Mouse (Mus musculus) layer of hippocampus, adult 11-12 months (tissue): ENCODE data around the gene Psenen.

ENCODE experiments used
- DNase-seq: peaks from one replicate; pipeline ENCODE4 v3.0.0; 2022; ENCODE audit warnings: low spot score

The Psenen gene

DNA sequence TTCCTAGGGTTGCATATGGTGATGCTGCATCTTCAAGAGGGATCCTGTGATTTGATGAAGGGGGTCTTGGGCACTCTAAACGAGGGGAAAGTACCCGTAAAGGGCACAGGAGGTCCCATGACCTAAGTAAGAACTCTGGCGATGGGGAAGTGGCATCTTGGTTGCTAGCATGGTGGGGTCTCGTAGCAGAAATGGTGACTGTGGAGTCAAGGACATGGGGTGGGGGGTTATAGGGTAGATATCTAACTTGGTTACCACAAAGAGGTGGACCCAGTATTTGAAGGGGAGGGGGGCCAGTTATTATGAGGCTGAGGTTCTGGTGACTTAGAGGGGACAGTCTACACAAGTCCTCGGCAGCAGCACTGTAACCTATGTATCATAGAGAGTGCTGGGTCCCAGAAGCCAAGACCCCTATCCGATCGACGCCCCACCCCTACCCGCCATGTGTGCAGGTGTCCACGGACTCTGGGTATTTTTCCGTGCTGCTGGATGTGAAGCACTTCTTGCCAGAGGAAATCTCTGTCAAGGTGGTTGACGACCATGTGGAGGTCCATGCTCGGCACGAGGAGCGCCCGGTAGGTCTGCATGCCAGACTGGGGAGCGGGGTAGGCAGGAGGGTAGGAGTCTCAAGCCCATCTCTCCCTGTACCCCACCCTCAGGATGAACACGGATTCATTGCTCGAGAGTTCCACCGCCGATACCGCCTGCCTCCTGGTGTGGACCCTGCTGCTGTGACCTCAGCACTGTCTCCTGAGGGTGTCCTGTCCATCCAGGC is 9.4 kb downstream of the Psenen start:
- no peak for DNase-seq

DNA sequence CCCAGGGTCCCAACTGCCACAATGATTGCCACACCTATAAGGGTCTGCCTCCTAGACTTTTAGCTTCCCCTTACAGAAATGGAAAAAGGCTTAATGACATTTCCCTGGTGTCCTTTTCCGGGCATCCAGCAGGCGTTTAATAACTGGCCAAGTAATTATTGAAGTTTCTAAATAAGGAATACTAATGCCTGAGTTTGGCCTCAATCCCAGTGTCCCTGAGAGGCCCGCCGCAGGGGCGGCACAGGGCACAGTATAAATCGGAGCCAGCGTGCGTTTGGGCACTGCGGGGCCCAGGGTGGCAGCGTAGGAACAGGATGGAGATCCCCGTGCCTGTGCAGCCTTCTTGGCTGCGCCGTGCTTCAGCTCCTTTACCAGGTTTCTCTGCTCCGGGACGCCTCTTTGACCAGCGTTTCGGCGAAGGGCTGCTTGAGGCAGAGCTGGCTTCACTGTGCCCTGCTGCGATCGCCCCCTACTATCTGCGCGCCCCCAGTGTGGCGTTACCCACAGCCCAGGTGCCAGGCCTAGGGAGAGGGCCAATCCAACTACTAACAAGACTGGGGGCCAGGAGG is 10.3 kb downstream of the Psenen start:
- DNase-seq, result no peak

DNA sequence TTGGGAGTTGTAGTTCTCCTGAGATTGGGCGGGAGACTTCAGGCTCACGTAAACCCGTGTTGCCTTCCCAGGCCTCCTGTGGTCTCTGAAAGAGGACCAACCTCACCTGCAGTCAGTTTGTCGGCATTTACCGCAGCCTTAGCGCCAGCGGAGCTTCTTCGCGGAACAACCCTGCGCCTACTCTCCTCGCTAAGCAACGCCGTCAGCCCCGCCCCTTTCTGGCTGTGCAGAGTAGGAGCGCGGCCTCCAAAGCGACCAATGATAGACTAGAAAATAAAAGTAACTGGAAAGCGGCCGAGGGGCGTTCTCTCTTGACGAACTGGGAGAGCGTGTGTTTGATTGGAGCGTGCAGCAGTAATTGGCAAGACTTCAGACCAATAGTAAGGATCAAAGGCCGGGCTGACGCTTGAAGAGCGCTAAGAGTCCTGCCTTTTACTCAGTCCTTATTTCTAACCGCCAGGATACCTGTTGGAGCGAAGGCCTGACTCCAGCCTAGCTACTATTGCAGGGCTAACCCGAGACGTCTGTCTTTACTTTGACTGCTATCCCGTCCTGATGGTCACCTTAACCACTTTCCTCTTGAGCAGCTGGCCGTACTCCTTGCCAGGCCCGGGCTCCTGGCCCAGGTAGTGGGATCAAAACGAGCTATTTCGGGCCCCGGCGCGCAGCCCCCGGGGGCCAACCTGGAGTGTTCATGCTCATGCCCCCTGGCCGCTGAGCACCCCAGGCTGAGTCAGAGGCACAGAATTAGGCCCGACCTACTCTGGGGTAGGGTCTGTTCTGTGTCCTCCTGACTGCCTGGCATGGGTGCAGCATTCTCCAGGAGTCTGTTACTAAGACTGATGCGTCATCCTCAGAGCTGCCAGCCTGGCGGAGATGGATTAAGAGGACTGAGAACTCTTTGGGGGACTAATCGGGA is 11.1 kb downstream of the Psenen start, which contains the start of the genes Hspb6 and Proser3:
TSS of gene Hspb6 (plus strand) at position 77 of the 919 bp plus-strand sequence.
TSS of gene Proser3 (minus strand) at position 198 of the 919 bp plus-strand sequence.
- peak; percentile 99 for DNase-seq

DNA sequence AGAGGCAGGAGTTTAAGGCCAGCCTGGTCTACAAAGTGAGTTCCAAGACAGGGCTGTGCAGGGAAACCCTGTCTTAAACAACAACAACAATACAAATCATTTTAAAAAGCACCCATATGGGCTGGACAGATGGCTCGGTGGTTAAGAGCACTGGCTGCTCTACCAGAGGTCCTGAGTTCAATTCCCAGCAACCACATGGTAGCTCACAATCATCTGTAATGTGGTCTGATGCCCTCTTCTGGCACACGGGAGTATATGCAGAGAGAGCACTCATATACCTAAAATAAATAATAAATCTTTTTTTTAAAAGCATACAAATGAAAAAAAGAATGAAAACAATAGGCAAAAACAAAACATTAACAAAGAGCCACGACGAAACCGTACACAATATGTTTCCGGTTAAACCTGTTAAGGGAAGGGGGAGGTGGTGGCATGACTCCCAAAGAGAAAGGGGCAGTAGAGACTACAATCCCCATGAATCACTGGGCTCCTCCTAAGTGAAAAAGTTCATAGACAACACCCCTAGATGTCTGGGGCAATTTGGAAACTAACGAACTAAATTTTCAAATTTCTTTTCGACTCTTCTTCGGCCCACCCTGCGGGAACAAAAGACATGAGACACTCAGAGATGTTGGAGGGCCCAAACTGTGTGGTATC is 11.9 kb downstream of the Psenen start:
- DNase-seq, result no peak

DNA sequence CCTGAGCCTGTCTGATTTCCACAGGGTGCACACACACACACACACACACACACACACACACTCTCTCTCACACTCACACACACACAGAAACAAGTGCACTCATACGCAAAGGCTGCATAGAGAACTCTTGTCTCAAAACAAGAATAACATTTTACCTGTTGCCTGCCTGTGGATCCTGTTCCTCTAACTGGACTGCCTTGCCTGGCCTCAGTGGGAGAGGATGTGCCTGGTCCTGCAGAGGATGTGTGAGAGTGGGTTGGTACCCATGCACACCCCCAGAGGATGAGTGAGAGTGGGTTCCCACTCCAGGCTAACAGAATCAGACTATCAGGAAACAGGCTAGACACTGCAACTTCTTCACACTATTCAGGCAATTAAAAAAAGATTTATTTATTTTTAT is 12.8 kb downstream of the Psenen start:
- DNase-seq, result no peak

DNA sequence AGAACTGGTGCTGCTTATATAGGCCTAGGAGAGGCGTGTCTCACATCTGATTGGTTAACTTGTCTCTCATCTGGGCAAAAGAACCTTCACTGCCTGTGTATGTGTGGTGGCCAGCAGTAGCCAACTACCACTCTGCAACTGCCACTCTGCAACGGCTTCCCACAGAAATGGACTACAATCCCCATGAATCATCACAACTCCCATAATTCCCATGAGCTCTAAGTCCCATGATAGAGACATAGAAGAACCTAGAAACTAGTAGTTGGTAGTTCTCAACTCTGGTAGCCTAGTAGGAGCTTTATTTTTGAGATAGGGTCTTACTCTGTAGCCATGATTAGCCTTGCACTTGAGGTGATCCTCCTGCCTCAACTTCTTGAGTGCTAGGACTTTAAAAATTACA is 13.5 kb downstream of the Psenen start:
- no peak for DNase-seq

DNA sequence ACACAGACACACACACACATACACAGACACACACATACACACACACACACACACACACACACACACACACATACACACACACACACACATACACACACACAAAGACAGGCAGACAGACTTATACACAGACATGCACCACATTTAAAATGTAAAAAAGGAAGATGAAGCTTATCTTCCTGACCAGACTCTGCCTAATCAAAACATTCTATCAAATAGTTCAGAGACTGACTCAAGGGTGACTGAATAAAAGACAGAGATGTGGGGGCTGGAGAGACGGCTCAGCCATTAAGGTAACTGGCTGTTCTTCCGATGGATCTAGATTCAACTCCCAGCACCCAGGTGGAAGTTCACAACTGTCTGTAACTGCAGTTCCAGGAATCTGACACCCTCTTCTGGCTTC is 19.1 kb downstream of the Psenen start:
- DNase-seq, result no peak

DNA sequence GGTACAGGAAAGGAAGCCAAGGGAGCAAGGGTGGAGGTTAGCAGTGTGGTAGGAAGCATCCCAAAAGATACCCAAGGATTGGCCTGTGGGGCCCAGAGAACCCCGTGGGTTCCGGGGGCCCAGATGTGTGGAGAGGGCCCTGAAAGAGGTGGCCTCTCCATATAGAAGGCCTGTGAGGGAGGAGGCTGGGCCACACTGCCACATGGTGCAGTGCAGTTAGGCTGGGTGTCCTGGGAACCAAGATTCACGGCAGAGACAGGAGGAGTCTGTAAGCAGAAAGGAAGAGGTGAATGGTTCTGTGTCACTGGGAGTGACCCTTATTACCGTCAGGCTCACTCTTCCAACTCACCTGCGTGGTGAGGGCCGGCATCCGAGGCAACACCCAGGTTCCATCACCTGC is 22.9 kb downstream of the Psenen start:
- no peak for DNase-seq

DNA sequence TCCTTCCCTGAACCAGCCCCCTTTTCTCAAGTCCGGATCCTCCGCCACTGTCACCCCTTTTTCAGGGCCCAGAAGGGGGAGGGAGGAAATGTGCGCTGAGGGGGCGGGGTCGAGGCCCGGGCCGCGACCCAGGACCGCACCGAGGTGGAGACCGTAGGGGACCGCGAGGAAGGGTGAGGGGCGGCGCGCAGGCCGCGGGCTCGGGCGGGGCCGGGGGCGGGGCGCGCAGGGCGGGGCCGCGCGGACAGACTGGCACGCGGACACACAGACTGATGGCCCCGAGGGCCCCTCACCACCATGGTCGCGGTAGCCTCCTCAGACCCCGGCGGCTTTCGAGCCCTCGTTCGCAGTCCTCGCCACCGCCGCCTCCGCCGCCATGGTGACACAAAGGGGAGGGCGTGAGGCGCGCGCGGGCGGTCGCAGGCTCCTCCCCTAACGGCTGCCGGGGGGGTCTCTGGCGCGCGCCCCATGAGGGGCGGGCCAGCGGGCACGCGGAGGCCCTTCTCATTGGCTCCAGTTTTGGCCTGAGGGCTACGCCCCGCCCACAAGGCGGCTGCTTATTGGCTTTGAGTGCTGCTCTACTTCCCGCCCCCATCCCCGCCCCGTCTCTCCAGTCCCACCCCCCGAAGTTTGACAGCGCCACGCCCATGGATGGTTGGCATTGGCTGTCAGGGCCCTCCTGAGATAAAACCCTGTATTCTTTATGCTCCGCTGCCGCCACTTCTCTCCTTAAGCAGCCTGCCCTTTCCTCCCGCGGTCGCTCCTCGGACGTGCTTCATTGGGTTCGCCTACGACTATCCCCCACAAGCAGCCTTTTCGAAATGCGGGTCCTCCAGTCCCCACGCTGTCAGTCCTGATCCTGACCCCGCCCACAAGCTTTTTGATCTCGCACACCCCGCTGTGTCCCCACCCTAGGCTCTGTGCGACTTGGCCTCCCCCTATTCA is 28.5 kb downstream of the Psenen start, which contains the start of gene Arhgap33:
TSS of gene Arhgap33 (minus strand) at position 428 of the 945 bp plus-strand sequence.
- peak; percentile 98 for DNase-seq

DNA sequence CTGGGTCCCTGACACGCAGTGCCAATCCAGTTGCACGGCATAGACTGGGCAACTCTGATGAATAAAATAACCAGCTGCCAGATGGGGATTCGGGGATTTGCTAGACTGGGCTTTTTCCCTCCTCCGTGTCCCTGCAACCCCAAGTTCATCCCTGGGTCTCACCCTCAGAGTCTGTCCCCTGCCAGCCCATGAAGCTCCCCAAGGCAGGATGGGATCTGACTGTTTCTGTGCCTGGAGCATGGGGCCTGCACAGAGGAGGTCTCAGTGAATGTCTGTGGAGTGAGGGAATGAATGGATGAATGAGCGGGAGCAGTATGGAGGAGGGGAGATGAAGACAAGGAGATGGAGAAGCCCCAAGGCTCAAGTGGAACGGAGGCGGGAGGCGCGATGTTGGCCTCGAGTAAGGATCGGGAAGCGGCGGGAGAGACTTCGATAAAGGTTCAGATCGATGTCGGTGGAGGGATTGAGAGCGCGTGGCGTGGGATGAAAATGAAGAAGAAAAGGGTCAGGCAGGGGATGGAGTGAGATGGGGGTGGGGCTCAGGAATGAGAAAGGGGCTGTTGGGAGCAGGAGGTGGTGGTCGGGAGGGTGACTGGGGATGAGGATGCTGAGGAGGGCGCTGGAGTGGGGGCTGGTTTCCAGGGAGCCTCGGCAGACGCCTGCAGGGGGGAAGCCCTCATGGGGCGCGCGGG is 29.3 kb downstream of the Psenen start:
- DNase-seq, result no peak

DNA sequence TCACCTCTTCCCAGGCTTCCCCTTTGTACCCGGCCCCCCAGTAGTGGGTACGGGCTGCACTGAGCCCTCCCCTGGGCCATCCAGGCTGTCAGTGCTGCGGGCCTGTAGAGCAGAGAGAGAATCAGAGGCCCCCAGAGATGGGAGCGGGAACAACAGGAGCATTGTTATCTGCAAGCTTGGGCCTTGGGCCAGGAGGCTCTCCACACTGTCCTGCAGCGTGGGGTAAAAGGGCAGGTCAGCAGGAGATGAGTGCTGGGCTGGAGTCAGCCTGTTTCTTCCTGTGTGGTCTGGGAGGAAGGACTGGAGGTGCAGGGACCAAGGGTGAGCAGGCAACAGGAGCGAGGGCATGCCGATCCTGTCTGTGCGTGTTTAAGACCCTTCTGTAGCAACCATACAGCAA is 30.5 kb downstream of the Psenen start:
- DNase-seq, result peak; percentile 54

DNA sequence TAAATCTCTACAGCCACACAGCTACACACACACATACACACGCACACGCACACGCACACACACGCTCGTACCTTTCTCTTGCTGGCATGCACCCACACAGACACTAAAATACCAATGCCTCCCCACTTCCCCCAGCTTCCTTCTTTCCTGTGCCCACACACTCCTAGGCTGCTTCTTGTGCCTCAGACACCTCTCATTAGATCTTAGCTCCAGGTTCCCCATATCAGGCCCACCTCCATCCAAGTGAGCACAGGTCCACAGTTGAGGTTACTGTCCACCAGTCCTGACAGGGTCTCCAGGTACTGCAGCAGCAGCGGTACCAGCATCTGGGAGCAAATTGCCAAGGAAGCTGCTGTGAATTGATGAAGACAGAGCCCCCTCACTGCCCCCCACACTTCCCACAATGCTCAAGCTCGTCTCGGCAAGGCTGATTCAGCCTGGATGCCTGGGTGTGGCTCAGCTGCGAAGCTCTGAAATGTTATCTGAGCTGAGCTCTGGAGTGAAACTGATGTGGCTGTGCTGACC is 32.1 kb downstream of the Psenen start:
- DNase-seq, result peak; percentile 46

DNA sequence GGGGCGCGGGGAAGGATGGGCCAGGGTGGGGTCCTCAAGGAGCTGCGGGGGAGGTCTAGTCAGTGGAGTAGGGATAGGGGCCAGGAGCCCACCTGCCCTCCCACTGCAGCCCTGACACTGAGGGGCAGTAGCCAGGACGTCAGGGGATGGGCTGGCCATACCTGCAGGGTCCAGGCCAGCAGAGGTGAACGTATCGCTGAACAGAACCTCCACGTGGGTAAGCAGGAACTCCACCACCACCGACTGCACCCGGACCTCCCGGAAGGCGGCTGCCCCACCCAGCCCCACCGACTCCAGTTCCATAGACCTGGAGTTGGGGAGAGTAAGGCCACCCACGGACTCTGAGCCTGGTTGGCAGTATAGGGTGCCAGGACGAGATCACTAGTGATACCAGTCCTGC is 36.4 kb downstream of the Psenen start:
- DNase-seq, result no peak

DNA sequence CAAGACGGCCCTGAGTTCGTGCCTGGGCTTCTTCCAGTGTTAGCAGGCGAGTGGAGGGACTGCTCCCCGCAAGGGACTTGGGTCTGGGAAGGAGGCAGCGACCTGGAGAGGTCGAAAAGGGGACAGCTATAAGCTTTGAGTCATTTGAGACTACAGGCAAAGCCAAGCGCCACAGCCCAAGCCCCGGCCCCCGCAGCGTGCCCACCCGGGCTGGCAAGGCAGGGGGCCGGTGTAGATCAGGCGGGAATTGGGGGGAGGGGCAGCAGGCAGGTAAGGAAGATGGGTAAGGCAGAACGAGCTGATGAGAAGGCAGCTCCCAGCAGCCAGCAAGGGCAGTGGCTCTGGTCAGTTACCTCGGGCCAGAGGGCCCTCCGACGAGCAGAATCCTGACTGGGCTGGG is 37.0 kb downstream of the Psenen start:
- DNase-seq, result no peak

DNA sequence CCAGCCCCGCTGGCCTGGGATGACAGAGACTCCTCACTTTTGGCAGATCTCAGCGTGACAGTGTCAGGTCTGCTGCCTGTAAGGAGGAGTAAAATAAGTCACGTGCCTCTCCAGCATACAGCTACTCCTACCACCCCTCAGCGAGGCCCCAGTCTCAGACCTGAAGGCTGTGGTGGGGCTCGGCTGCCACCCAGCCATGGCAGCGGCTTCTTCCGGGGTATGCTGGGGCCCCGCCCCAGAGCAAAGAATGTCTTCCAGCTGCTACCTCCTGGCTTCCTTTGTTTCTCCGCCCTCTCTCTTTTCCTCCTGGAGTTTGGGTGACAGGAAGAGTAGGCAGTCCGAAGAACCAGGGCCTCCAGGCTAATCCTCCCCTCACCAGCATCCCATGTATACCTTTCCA is 37.5 kb downstream of the Psenen start:
- no peak for DNase-seq

DNA sequence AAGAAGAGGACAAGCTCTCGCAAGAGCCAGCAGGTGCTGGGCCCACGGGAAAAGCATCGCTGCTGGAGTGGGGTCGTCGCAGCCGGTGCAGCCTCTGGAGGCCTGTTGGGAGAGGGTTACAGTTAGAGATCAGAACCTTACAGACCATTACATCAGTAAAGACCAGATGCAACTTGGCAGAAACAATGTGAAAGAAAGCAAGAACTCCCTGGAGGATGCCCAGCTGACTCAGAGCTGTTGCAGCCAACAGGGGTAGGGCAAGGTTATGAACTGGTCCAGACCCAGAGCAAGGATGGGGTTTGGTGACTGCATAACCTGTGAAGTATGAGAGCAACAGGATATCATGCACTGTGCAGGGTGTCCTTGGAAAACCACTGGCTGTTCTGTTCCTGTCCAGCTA is 38.9 kb downstream of the Psenen start:
- no peak for DNase-seq

DNA sequence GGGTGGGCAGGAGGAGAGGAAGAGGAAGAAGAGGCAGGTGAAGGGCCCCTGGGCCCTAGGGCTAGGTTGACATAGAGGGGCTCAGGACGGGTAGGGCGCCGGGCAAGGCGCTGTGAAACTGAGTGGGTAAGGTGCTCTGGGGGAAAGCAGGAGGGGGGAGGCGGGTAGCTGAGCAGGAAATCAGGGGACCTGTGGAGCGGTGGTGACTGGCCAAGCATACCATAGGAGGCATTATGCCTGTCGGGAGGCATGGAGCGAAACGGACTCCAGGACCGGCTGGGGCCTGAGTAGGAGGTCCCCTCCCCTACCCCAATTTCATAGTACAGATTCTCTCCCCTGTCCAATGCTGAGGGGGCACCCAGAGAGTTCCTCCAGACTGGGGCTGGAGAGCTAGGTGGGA is 40.6 kb downstream of the Psenen start:
- DNase-seq, result no peak

DNA sequence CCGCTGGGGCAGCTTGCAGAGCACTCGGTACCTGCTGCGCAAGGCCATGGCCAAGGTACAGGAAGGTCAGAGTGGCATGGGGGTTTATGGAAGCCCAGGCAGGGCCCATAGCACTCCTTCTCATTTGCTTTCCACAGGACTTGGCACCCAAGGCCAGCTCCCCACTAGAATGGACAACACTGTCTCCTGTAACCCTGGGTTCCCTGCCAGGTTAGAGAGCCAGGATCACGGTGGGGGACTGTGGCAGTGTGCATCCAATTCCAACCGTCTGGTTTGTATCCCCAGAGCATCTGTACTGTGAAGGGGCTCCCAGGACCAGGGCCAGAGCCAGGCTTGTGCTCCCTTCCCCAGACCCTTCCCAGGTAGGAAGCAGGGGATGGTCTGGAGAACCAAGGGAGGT is 42.6 kb downstream of the Psenen start:
- DNase-seq, result no peak

DNA sequence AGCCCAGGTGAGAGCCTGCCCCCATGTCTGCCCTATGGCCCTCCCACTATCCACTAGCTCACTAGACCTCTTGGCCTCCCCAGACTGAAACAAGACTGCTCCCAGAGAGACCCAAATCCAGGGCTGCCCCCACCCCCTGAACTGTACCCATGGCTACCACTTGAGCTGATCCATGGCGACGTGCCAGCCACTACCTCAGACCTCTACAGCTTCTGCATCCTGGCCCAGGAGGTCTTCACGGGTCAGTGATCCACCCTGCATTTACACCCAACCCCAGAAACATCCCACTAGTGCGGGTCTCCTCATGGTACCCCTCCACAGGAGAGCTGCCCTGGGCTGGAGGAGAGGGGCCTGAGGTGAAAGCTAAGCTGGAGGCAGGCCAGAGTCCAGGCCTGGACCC is 43.0 kb downstream of the Psenen start:
- no peak for DNase-seq

DNA sequence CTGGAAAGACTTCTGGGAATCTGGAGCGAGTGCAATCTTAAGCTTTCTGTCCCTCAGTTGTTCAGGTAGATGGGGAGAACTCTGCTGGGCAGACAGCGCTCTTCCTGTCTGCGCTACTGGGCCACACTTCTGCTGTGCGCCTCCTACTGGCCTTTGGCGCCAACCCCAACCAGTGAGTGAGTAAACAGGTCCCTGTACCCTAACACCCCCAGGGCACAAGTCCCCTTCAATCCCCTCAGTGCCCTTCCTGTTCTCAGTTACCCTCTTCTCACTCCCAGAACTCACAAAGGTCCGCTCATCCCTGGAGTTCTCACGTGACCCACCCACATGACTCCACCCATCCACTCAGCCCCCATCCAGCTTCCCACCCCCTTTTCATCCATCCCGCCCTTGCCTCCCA is 45.1 kb downstream of the Psenen start:
- DNase-seq, result no peak
